Mouse (Mus musculus): Measurements from ENCODE around the gene Zfyve28.

DNA sequence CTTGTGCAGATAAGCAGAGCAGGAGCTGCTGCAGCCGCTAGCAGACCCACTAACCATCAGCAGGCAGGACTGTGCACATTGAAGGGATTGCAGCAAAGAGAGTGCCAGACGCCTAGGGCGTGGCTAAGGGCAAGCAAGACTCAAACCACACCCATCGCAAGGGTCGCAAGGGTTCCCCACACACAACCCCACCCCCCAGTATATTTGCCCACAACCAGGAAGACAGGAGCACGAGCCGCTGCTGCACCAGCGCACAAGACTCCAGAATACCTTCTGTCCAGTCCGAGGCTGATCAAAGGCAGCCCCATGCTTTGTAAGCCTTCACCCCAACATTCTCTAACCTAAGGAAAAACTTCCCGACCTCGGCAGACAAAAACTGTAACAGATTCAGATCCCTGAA is 1.7 kb downstream of the Zfyve28 start:
- TF ChIP-seq EP300 (IDR thresholded peaks at IDR 0.05; ENCODE audit: insufficient read depth, low read depth, low read length) (no peak), CTCF (IDR thresholded peaks at IDR 0.05; ENCODE audit: low read depth, low read length) (no peak), POLR2A (IDR thresholded peaks at IDR 0.05; ENCODE audit: insufficient read depth, low read length) (no peak)
